ENCODE assay signal across 8 mouse cellular contexts in genomic region chr14:60251281-60252003, GRCm38 (mm10). TPM values are rescaled to one million over a fixed set of nuclear protein-coding genes. Genes with fewer than 3 reads are reported as not detected.
DNase-seq lines count a peak whose midpoint lies in the region; ATAC-seq lines count a peak whose summit lies in the region.

Gene Nupl1 (minus strand): TSS chr14:60251431.
Gene Gm49336 (minus strand): TSS chr14:60251507.

- peak; percentile 99 for ATAC-seq in hindbrain, embryonic 12.5 days (ENCODE audit: low FRiP score)

- peaks cover 21% of the 10 kb centered on the region for H3K4me1 ChIP-seq in hindbrain, embryonic 12.5 days

- peak within 1 kb of the TSS; percentile 93 for H3K27ac ChIP-seq in hindbrain, embryonic 12.5 days

- H3K4me3 ChIP-seq in hindbrain, embryonic 12.5 days: peak within 1 kb of the TSS; percentile 80

- WGBS in hindbrain, embryonic 12.5 days: under 1% methylated on average over 62 of the region's 62 CpGs

- no peaks in the 10 kb centered on the region for H3K9me3 ChIP-seq in hindbrain, embryonic 12.5 days (replicated peaks)

- H3K9ac ChIP-seq in hindbrain, embryonic 12.5 days: peak within 1 kb of the TSS; percentile 92

- DNase-seq in NIH3T3 (ENCODE audit: low read depth): peak; percentile 98
- peak; percentile 98 to 99 for DNase-seq in cerebellum, postnatal 10 days
- peak; percentile 97 to 98 for DNase-seq in frontal cortex, postnatal 10 days (ENCODE audit: low spot score in 2 of 2)
- DNase-seq in layer of hippocampus, postnatal 14 days (ENCODE audit: low spot score in 2 of 2): peak; percentile 96 to 99
- peak; percentile 98 for DNase-seq in lung, postnatal 14 days
- peak; percentile 96 for DNase-seq in retina, adult 2 months (ENCODE audit: low read depth, low spot score)
- peak; percentile 97 to 99 for DNase-seq in thymus, postnatal 36 days

- peak within 1 kb of the TSS; percentile 89 for H3K4me2 ChIP-seq in hindbrain, embryonic 12.5 days (replicated peaks)

- no peaks in the 10 kb centered on the region for H3K36me3 ChIP-seq in hindbrain, embryonic 12.5 days

- no peaks in the 10 kb centered on the region for H3K27me3 ChIP-seq in hindbrain, embryonic 12.5 days

RNA-seq across cellular contexts. Expression of gene Nupl1, which starts in this region (rescaled TPM):
- 0.06 TPM in 1 of 2 replicates, not detected in the other for polyA plus RNA-seq in hindbrain, embryonic 12.5 days (2016; fragmentation: Nextera tagmentation; extraction: Ambion mirVana)
- total RNA-seq in layer of hippocampus, postnatal 14 days (2021): not detected

RNA-seq across cellular contexts. Expression of gene Gm49336, which starts in this region (rescaled TPM):
- 63.9 and 72.0 TPM in 2 replicates for polyA plus RNA-seq in hindbrain, embryonic 12.5 days (2016; fragmentation: Nextera tagmentation; extraction: Ambion mirVana)
- 10 to 100 TPM; 82.2 to 86.4 TPM for total RNA-seq in layer of hippocampus, postnatal 14 days (2021)

Comparison
In these comparisons a context has a peak if more than half of its experiments do, and no peak if none do; other contexts are left out.
1. Peak in every context shown above with its lines: DNase-seq, ATAC-seq, H3K4me3 ChIP-seq and H3K27ac ChIP-seq.